Mouse (Mus musculus): Measurements from ENCODE around the gene Usp22. TPM values are rescaled to one million over a fixed set of nuclear protein-coding genes. Genes with fewer than 3 reads are reported as not detected.

Gene Usp22
- polyA plus RNA-seq, 1 experiment: 107 TPM

- H3K27me3 ChIP-seq (ENCODE audit: control insufficient read depth, insufficient read depth, low read length, poor library complexity, severe bottlenecking): no peaks in the 10 kb centered on the region
- H3K4me1 ChIP-seq (ENCODE audit: control insufficient read depth, insufficient read depth, low read length): no peaks in the 10 kb centered on the region
- no peaks in the 10 kb centered on the region for H3K36me3 ChIP-seq (ENCODE audit: control insufficient read depth, insufficient read depth, low read length, poor library complexity, severe bottlenecking)
- H3K27ac ChIP-seq (ENCODE audit: insufficient read depth, low read length): no peak overlapping the region
- TF ChIP-seq POLR2A (IDR thresholded peaks at IDR 0.05; ENCODE audit: insufficient read depth, low read length) (no peak), EP300 (IDR thresholded peaks at IDR 0.05; ENCODE audit: insufficient read depth, low read depth, low read length) (no peak), CTCF (IDR thresholded peaks at IDR 0.05; ENCODE audit: low read depth, low read length) (no peak)
- no peak overlapping the region for H3K9ac ChIP-seq (ENCODE audit: low read depth, poor library complexity, severe bottlenecking)
- no peaks in the 10 kb centered on the region for H3K9me3 ChIP-seq (replicated peaks; ENCODE audit: control insufficient read depth, insufficient read depth, low read length, poor library complexity, severe bottlenecking)
- H3K4me3 ChIP-seq (ENCODE audit: low read depth, low read length): no peak overlapping the region
Measured at GRCm38 (mm10) chr11:61122283-61122768, 52.5 kb downstream of the Usp22 start.

DNA sequence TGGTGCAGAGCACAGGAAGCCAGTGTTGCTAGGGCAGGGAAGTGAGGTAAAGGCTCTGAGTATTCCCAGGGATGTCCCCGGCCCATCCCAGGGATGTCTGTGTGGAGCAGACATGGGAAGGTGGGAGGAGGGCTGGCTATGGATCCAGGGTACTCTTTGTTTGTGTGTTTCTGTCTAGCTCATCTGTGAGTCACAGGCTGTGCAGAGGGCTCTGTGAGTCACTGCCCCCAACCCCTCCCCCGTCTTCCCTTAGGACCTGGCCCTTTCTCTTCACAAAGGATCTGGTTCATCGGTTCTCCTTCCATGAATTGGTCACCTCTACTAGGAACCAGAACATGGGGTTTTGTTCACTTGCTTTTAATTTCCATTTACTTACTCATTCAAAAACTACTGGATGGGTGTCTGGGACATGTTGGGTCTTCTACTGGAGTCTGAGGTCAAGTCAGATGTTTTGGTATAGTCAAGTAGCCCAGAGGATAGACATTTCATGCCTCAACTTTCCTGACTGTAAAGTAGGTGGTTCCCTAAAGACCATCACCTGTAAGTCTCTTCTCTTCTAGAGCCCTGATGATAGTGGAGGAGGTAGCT, 54.8 kb downstream of the Usp22 start:
- no peaks in the 10 kb centered on the region for H3K9me3 ChIP-seq (replicated peaks; ENCODE audit: control insufficient read depth, insufficient read depth, low read length, poor library complexity, severe bottlenecking)
- no peaks in the 10 kb centered on the region for H3K4me1 ChIP-seq (ENCODE audit: control insufficient read depth, insufficient read depth, low read length)
- no peak overlapping the region for H3K9ac ChIP-seq (ENCODE audit: low read depth, poor library complexity, severe bottlenecking)
- no peak overlapping the region for H3K27ac ChIP-seq (ENCODE audit: insufficient read depth, low read length)
- H3K27me3 ChIP-seq (ENCODE audit: control insufficient read depth, insufficient read depth, low read length, poor library complexity, severe bottlenecking): no peaks in the 10 kb centered on the region
- TF ChIP-seq POLR2A (IDR thresholded peaks at IDR 0.05; ENCODE audit: insufficient read depth, low read length) (no peak), CTCF (IDR thresholded peaks at IDR 0.05; ENCODE audit: low read depth, low read length) (no peak), EP300 (IDR thresholded peaks at IDR 0.05; ENCODE audit: insufficient read depth, low read depth, low read length) (no peak)
- H3K4me3 ChIP-seq (ENCODE audit: low read depth, low read length): no peak overlapping the region
- H3K36me3 ChIP-seq (ENCODE audit: control insufficient read depth, insufficient read depth, low read length, poor library complexity, severe bottlenecking): no peaks in the 10 kb centered on the region

- TF ChIP-seq EP300 (IDR thresholded peaks at IDR 0.05; ENCODE audit: insufficient read depth, low read depth, low read length): no peak
- TF ChIP-seq POLR2A (IDR thresholded peaks at IDR 0.05; ENCODE audit: insufficient read depth, low read length): no peak
- no peak for TF ChIP-seq CTCF (IDR thresholded peaks at IDR 0.05; ENCODE audit: low read depth, low read length)
Measured at GRCm38 (mm10) chr11:61116226-61116625, 58.6 kb downstream of the Usp22 start.

DNA sequence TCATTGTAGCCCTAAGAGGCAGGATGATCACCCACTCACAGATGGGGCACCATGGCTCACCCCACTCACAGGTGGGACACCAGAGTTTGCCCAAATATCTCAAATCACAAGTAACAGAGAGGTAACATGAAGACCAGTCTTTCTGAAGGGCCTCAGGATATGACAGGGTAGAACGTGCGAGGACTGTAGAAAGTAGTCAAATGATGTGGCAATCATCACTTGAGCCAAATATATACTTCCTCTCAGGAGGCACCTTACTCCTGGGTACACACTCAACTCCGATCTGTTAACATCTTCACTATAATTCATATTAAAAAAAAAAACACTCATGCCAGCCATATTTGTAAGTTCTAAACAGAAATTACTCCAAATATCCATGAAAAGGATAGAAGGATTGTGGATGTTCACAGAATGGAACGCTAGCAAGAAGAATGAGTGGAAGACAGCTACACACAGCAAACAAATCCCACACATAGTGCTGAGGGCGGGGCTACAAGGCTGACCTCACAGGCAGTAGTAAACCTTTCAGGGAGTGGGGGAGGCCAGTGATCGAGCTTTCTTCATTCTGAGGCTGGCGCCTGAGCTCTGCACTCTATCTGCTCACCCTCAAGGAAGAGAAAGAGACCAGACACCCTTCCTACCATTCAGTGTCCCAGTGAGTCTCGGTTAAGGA, 62.4 kb downstream of the Usp22 start:
- TF ChIP-seq POLR2A (IDR thresholded peaks at IDR 0.05; ENCODE audit: insufficient read depth, low read length) (no peak), CTCF (IDR thresholded peaks at IDR 0.05; ENCODE audit: low read depth, low read length) (no peak), EP300 (IDR thresholded peaks at IDR 0.05; ENCODE audit: insufficient read depth, low read depth, low read length) (no peak)
- no peak overlapping the region for H3K27ac ChIP-seq (ENCODE audit: insufficient read depth, low read length)
- no peaks in the 10 kb centered on the region for H3K36me3 ChIP-seq (ENCODE audit: control insufficient read depth, insufficient read depth, low read length, poor library complexity, severe bottlenecking)
- H3K9ac ChIP-seq (ENCODE audit: low read depth, poor library complexity, severe bottlenecking): no peak overlapping the region
- no peaks in the 10 kb centered on the region for H3K4me1 ChIP-seq (ENCODE audit: control insufficient read depth, insufficient read depth, low read length)
- H3K27me3 ChIP-seq (ENCODE audit: control insufficient read depth, insufficient read depth, low read length, poor library complexity, severe bottlenecking): no peaks in the 10 kb centered on the region
- no peaks in the 10 kb centered on the region for H3K9me3 ChIP-seq (replicated peaks; ENCODE audit: control insufficient read depth, insufficient read depth, low read length, poor library complexity, severe bottlenecking)
- H3K4me3 ChIP-seq (ENCODE audit: low read depth, low read length): no peak overlapping the region

More at GRCm38 (mm10) chr11:61116226-61116625, 58.6 kb downstream of the Usp22 start:
- H3K9me3 ChIP-seq (replicated peaks; ENCODE audit: control insufficient read depth, insufficient read depth, low read length, poor library complexity, severe bottlenecking): no peaks in the 10 kb centered on the region
- no peak overlapping the region for H3K9ac ChIP-seq (ENCODE audit: low read depth, poor library complexity, severe bottlenecking)
- H3K27me3 ChIP-seq (ENCODE audit: control insufficient read depth, insufficient read depth, low read length, poor library complexity, severe bottlenecking): no peaks in the 10 kb centered on the region
- H3K27ac ChIP-seq (ENCODE audit: insufficient read depth, low read length): no peak overlapping the region
- H3K36me3 ChIP-seq (ENCODE audit: control insufficient read depth, insufficient read depth, low read length, poor library complexity, severe bottlenecking): no peaks in the 10 kb centered on the region
- H3K4me1 ChIP-seq (ENCODE audit: control insufficient read depth, insufficient read depth, low read length): no peaks in the 10 kb centered on the region
- no peak overlapping the region for H3K4me3 ChIP-seq (ENCODE audit: low read depth, low read length)

- Histone ChIP-seq H3K4me3 (ENCODE audit: low read depth, low read length) (no peak overlapping the region), H3K9me3 (replicated peaks; ENCODE audit: control insufficient read depth, insufficient read depth, low read length, poor library complexity, severe bottlenecking) (no peaks in the 10 kb centered on the region), H3K36me3 (ENCODE audit: control insufficient read depth, insufficient read depth, low read length, poor library complexity, severe bottlenecking) (no peaks in the 10 kb centered on the region), H3K9ac (ENCODE audit: low read depth, poor library complexity, severe bottlenecking) (no peak overlapping the region), H3K27ac (ENCODE audit: insufficient read depth, low read length) (no peak overlapping the region), H3K27me3 (ENCODE audit: control insufficient read depth, insufficient read depth, low read length, poor library complexity, severe bottlenecking) (no peaks in the 10 kb centered on the region), H3K4me1 (ENCODE audit: control insufficient read depth, insufficient read depth, low read length) (no peaks in the 10 kb centered on the region)
- TF ChIP-seq EP300 (IDR thresholded peaks at IDR 0.05; ENCODE audit: insufficient read depth, low read depth, low read length): no peak
- TF ChIP-seq CTCF (IDR thresholded peaks at IDR 0.05; ENCODE audit: low read depth, low read length): no peak
- TF ChIP-seq POLR2A (IDR thresholded peaks at IDR 0.05; ENCODE audit: insufficient read depth, low read length): no peak
Measured at GRCm38 (mm10) chr11:61111472-61111871, 63.4 kb downstream of the Usp22 start.

DNA sequence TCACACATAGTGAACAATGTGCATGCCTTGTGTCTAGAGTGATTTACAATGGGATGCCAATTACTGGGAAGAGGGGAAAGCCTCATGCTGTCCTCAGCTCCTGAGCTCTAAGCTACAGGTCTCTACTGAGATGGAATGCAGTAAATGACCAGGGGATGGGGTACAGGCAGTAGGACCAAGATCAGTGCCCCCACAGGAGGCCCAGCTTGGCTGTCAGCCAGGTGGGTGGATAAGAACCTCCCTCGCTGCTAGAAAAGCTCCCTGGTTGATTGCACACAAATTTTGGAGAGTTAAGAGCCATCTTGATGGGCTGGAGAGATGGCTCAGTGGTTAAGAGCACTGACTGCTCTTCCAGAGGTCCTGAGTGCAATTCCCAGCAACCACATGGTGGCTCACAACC, 63.9 kb downstream of the Usp22 start:
- no peak overlapping the region for H3K4me3 ChIP-seq (ENCODE audit: low read depth, low read length)
- no peak overlapping the region for H3K27ac ChIP-seq (ENCODE audit: insufficient read depth, low read length)
- no peaks in the 10 kb centered on the region for H3K9me3 ChIP-seq (replicated peaks; ENCODE audit: control insufficient read depth, insufficient read depth, low read length, poor library complexity, severe bottlenecking)
- no peak overlapping the region for H3K9ac ChIP-seq (ENCODE audit: low read depth, poor library complexity, severe bottlenecking)
- no peaks in the 10 kb centered on the region for H3K36me3 ChIP-seq (ENCODE audit: control insufficient read depth, insufficient read depth, low read length, poor library complexity, severe bottlenecking)
- TF ChIP-seq POLR2A (IDR thresholded peaks at IDR 0.05; ENCODE audit: insufficient read depth, low read length): no peak
- TF ChIP-seq EP300 (IDR thresholded peaks at IDR 0.05; ENCODE audit: insufficient read depth, low read depth, low read length): no peak
- no peak for TF ChIP-seq CTCF (IDR thresholded peaks at IDR 0.05; ENCODE audit: low read depth, low read length)
- H3K4me1 ChIP-seq (ENCODE audit: control insufficient read depth, insufficient read depth, low read length): peaks cover 4% of the 10 kb centered on the region
- no peaks in the 10 kb centered on the region for H3K27me3 ChIP-seq (ENCODE audit: control insufficient read depth, insufficient read depth, low read length, poor library complexity, severe bottlenecking)
